Mouse (Mus musculus): Measurements from ENCODE around the gene Grn.

GRCm38 (mm10) chr11:102407834-102408215, 22.3 kb upstream of the Grn start, which contains the start of gene Slc25a39:
- no peak for TF ChIP-seq CTCF (IDR thresholded peaks at IDR 0.05)
- TF ChIP-seq EP300 (IDR thresholded peaks at IDR 0.05) = no peak
